Mouse (Mus musculus): ENCODE measurements around the gene C1qtnf1.

- TF ChIP-seq CTCF (conservative IDR thresholded peaks at IDR 0.05; ENCODE audit: insufficient read depth, insufficient read length, low read depth, low read length) (peak; percentile 85), POLR2A (IDR thresholded peaks at IDR 0.05; ENCODE audit: low read depth, low read length) (no peak)
Observed at GRCm38 (mm10) chr11:118379251-118380009, 48.6 kb upstream of the C1qtnf1 start.
